Mouse (Mus musculus): Measurements from ENCODE around the gene Ttc19. TPM values are rescaled to one million over a fixed set of nuclear protein-coding genes. Genes with fewer than 3 reads are reported as not detected.

The Ttc19 gene
- polyA plus RNA-seq, 2 experiments: 1.7 to 1.8 TPM

DNA sequence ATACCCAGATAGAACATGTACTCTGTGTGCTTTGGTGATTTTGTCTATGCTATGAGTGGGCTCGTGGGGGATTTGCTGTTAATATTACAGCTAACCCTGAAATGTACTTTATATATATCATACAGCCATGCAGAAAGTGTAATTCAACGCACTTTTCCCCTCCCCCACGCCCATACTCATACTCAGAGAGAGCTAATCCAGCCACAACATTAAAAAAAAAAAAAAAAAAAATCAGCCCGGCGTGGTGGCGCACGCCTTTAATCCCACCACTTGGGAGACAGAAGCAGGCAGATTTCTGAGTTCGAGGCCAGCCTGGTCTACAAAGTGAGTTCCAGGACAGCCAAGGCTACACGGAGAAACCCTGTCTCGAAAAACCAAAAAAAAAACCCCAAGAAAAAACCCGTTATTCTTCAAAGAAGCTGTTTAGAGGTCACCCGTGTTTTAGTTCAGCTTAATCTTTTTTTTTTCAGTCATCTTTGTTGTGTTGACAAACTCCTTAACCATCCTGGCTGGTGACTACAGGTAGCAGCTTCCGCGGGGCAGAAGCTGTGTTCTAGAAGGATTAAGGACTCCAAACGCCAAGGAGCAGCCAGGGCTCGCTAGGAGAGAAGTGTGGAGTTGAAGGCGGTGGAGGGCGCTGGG lies 33.4 kb upstream of the Ttc19 start:
- no peaks in the 10 kb centered on the region; a peak in 1 of 4 replicates for H3K4me1 ChIP-seq (replicated peaks; ENCODE audit: control insufficient read depth in 2 of 2, insufficient read depth in 2 of 2, low read length in 1 of 2)
- H3K4me2 ChIP-seq (ENCODE audit: low read depth): peak overlapping the region; percentile 86
- H3K4me3 ChIP-seq (ENCODE audit: insufficient read depth in 1 of 2, low read depth in 2 of 2, low read length in 2 of 2): peak overlapping the region; percentile 32 to 53
- H3K27ac ChIP-seq: no peak overlapping the region
- H3K27me3 ChIP-seq (ENCODE audit: control insufficient read depth, insufficient read depth, low read length): peaks cover 42% of the 10 kb centered on the region
- TF ChIP-seq EP300 (IDR thresholded peaks at IDR 0.05; ENCODE audit: low read depth): no peak
- TF ChIP-seq CTCF (IDR thresholded peaks at IDR 0.05; ENCODE audit: low read depth): no peak
- 27% methylated on average over 18 of the region's 18 CpGs for WGBS (ENCODE audit: insufficient replicate concordance)
- H3K9me3 ChIP-seq (ENCODE audit: control insufficient read depth, low read length): no peaks in the 10 kb centered on the region
- H3K36me3 ChIP-seq (replicated peaks; ENCODE audit: control insufficient read depth, insufficient read depth, low read depth): no peaks in the 10 kb centered on the region
- no peak overlapping the region for H3K9ac ChIP-seq (replicated peaks)
- no peak for DNase-seq (ENCODE audit: low read depth in 3 of 3, low spot score in 3 of 3)
- no peak for ATAC-seq (ENCODE audit: insufficient read depth)

- WGBS (ENCODE audit: insufficient replicate concordance): under 1% methylated on average over 69 of the region's 69 CpGs
These were observed 32.6 kb upstream of the Ttc19 start, which contains the start of gene Adora2b for GRCm38 (mm10) chr11:62248401-62249244. Gene Adora2b, plus strand, starts transcription at chr11:62248984.

GRCm38 (mm10) chr11:62249266-62250037 lies 31.8 kb upstream of the Ttc19 start:
- DNase-seq (ENCODE audit: low read depth in 3 of 3, low spot score in 3 of 3): no peak
- Histone ChIP-seq H3K9ac (replicated peaks) (no peak overlapping the region), H3K36me3 (replicated peaks; ENCODE audit: control insufficient read depth, insufficient read depth, low read depth) (no peaks in the 10 kb centered on the region), H3K9me3 (ENCODE audit: control insufficient read depth, low read length) (no peaks in the 10 kb centered on the region), H3K27me3 (ENCODE audit: control insufficient read depth, insufficient read depth, low read length) (peaks cover 42% of the 10 kb centered on the region), H3K4me2 (ENCODE audit: low read depth) (peak overlapping the region; percentile 86), H3K4me3 (ENCODE audit: insufficient read depth in 1 of 2, low read depth in 2 of 2, low read length in 2 of 2) (peak overlapping the region; percentile 53), H3K27ac (no peak overlapping the region), H3K4me1 (replicated peaks; ENCODE audit: control insufficient read depth in 2 of 2, insufficient read depth in 2 of 2, low read length in 1 of 2) (no peaks in the 10 kb centered on the region; a peak in 1 of 4 replicates)
- WGBS (ENCODE audit: insufficient replicate concordance): 7% methylated on average over 35 of the region's 35 CpGs
- 0 out of 2 replicates have a peak, but pooled peaks have one; percentile 18 for ATAC-seq (ENCODE audit: insufficient read depth)
- TF ChIP-seq EP300 (IDR thresholded peaks at IDR 0.05; ENCODE audit: low read depth): no peak
- no peak; the same call in 1 of the 2 replicates for TF ChIP-seq CTCF (IDR thresholded peaks at IDR 0.05; ENCODE audit: low read depth)

More at GRCm38 (mm10) chr11:62248401-62249244, 32.6 kb upstream of the Ttc19 start, which contains the start of gene Adora2b:
- Histone ChIP-seq H3K27ac (no peak within 1 kb of the TSS), H3K4me1 (replicated peaks; ENCODE audit: control insufficient read depth in 2 of 2, insufficient read depth in 2 of 2, low read length in 1 of 2) (no peaks in the 10 kb centered on the region; a peak in 1 of 4 replicates), H3K27me3 (ENCODE audit: control insufficient read depth, insufficient read depth, low read length) (peaks cover 42% of the 10 kb centered on the region), H3K9ac (replicated peaks) (no peak within 1 kb of the TSS), H3K36me3 (replicated peaks; ENCODE audit: control insufficient read depth, insufficient read depth, low read depth) (no peaks in the 10 kb centered on the region), H3K9me3 (ENCODE audit: control insufficient read depth, low read length) (no peaks in the 10 kb centered on the region), H3K4me2 (ENCODE audit: low read depth) (peak within 1 kb of the TSS; percentile 86), H3K4me3 (ENCODE audit: insufficient read depth in 1 of 2, low read depth in 2 of 2, low read length in 2 of 2) (peak within 1 kb of the TSS; percentile 53)
- TF ChIP-seq CTCF (IDR thresholded peaks at IDR 0.05; ENCODE audit: low read depth) (no peak), EP300 (IDR thresholded peaks at IDR 0.05; ENCODE audit: low read depth) (no peak)
- DNase-seq (ENCODE audit: low read depth in 3 of 3, low spot score in 3 of 3): peak; percentile 22 to 31 (median 23)
- ATAC-seq (ENCODE audit: insufficient read depth): peak; percentile 80

- ATAC-seq (ENCODE audit: insufficient read depth) (no peak), DNase-seq (ENCODE audit: low read depth in 3 of 3, low spot score in 3 of 3) (peak in 2 of 3 experiments; percentile 9 to 19)
- Histone ChIP-seq H3K9me3 (ENCODE audit: control insufficient read depth, low read length) (no peaks in the 10 kb centered on the region), H3K4me2 (ENCODE audit: low read depth) (no peak overlapping the region), H3K9ac (replicated peaks) (no peak overlapping the region), H3K27ac (no peak overlapping the region), H3K4me1 (replicated peaks; ENCODE audit: control insufficient read depth in 2 of 2, insufficient read depth in 2 of 2, low read length in 1 of 2) (no peaks in the 10 kb centered on the region; a peak in 1 of 4 replicates), H3K36me3 (replicated peaks; ENCODE audit: control insufficient read depth, insufficient read depth, low read depth) (no peaks in the 10 kb centered on the region), H3K27me3 (ENCODE audit: control insufficient read depth, insufficient read depth, low read length) (peaks cover 42% of the 10 kb centered on the region), H3K4me3 (ENCODE audit: insufficient read depth in 1 of 2, low read depth in 2 of 2, low read length in 2 of 2) (no peak overlapping the region)
- TF ChIP-seq CTCF (IDR thresholded peaks at IDR 0.05; ENCODE audit: low read depth): no peak
- no peak for TF ChIP-seq EP300 (IDR thresholded peaks at IDR 0.05; ENCODE audit: low read depth)
- WGBS (ENCODE audit: insufficient replicate concordance): 21% methylated on average over 11 of the region's 11 CpGs
These were observed 30.2 kb upstream of the Ttc19 start for GRCm38 (mm10) chr11:62251047-62251446.
